Mouse (Mus musculus): ENCODE measurements around the gene Foxn4. TPM values are rescaled to one million over a fixed set of nuclear protein-coding genes. Genes with fewer than 3 reads are reported as not detected.
A peak's percentile ranks its signal among the peaks of the same experiment; 100 is the strongest.

The Foxn4 gene
- polyA plus RNA-seq, 1 experiment from 2014 or later = 1.7 TPM

GRCm38 (mm10) chr5:114299156-114299855 lies 25.7 kb upstream of the Foxn4 start:
- H3K4me1 ChIP-seq (ENCODE audit: control insufficient read depth, insufficient read depth, low read length) = 0 out of 2 replicates have a peak, but pooled peaks cover 6% of the 10 kb centered on the region
- ATAC-seq (ENCODE audit: insufficient read depth, low FRiP score, low TSS enrichment) = peak; percentile 74
- peaks cover 40% of the 10 kb centered on the region for H3K27me3 ChIP-seq (ENCODE audit: control insufficient read depth, insufficient read depth, low read length)

GRCm38 (mm10) chr5:114298212-114298894 lies 24.7 kb upstream of the Foxn4 start:
- no peak overlapping the region for H3K4me3 ChIP-seq (ENCODE audit: low read depth, low read length)
- peaks cover 38% of the 10 kb centered on the region for H3K27me3 ChIP-seq (ENCODE audit: control insufficient read depth, insufficient read depth, low read length)
- H3K4me2 ChIP-seq (ENCODE audit: low read depth) = no peak overlapping the region
- H3K9ac ChIP-seq (ENCODE audit: low read length) = no peak overlapping the region
- H3K4me1 ChIP-seq (ENCODE audit: control insufficient read depth, insufficient read depth, low read length) = 0 out of 2 replicates have a peak, but pooled peaks cover 6% of the 10 kb centered on the region
- H3K27ac ChIP-seq (ENCODE audit: low read depth, low read length) = no peak overlapping the region
- DNase-seq (ENCODE audit: low spot score) (no peak), ATAC-seq (ENCODE audit: insufficient read depth, low FRiP score, low TSS enrichment) (no peak)
- no peaks in the 10 kb centered on the region for H3K9me3 ChIP-seq (ENCODE audit: control insufficient read depth, low read length)
- WGBS = 73% methylated on average over 18 of the region's 18 CpGs
- H3K36me3 ChIP-seq (ENCODE audit: control insufficient read depth, insufficient read depth, low read length) = no peaks in the 10 kb centered on the region

More at GRCm38 (mm10) chr5:114299156-114299855, 25.7 kb upstream of the Foxn4 start:
- peak; percentile 61 for DNase-seq (ENCODE audit: low spot score)
- no peak overlapping the region for H3K27ac ChIP-seq (ENCODE audit: low read depth, low read length)
- 32% methylated on average over 22 of the region's 22 CpGs for WGBS
- H3K9me3 ChIP-seq (ENCODE audit: control insufficient read depth, low read length) = no peaks in the 10 kb centered on the region
- H3K4me2 ChIP-seq (ENCODE audit: low read depth) = peak overlapping the region; percentile 12; the same call in 1 of the 2 replicates
- no peaks in the 10 kb centered on the region for H3K36me3 ChIP-seq (ENCODE audit: control insufficient read depth, insufficient read depth, low read length)
- no peak overlapping the region for H3K4me3 ChIP-seq (ENCODE audit: low read depth, low read length)
- no peak overlapping the region for H3K9ac ChIP-seq (ENCODE audit: low read length)

- no peaks in the 10 kb centered on the region for H3K9me3 ChIP-seq (ENCODE audit: control insufficient read depth, low read length)
- H3K27me3 ChIP-seq (ENCODE audit: control insufficient read depth, insufficient read depth, low read length) = peaks cover 37% of the 10 kb centered on the region
- no peak overlapping the region for H3K27ac ChIP-seq (ENCODE audit: low read depth, low read length)
- ATAC-seq (ENCODE audit: insufficient read depth, low FRiP score, low TSS enrichment) (no peak), DNase-seq (ENCODE audit: low spot score) (peak; percentile 35)
- H3K4me1 ChIP-seq (ENCODE audit: control insufficient read depth, insufficient read depth, low read length) = 0 out of 2 replicates have a peak, but pooled peaks cover 6% of the 10 kb centered on the region
- WGBS = 16% methylated on average over 22 of the region's 22 CpGs
- H3K4me2 ChIP-seq (ENCODE audit: low read depth) = no peak overlapping the region
- H3K9ac ChIP-seq (ENCODE audit: low read length) = no peak overlapping the region
- no peak overlapping the region for H3K4me3 ChIP-seq (ENCODE audit: low read depth, low read length)
- no peaks in the 10 kb centered on the region for H3K36me3 ChIP-seq (ENCODE audit: control insufficient read depth, insufficient read depth, low read length)
Observed at GRCm38 (mm10) chr5:114296693-114297631, 23.4 kb upstream of the Foxn4 start.

- DNase-seq (ENCODE audit: low spot score) = no peak
- H3K27me3 ChIP-seq (ENCODE audit: control insufficient read depth, insufficient read depth, low read length) = peaks cover 25% of the 10 kb centered on the region
- no peak overlapping the region for H3K9ac ChIP-seq (ENCODE audit: low read length)
- WGBS = 69% methylated on average over 3 of the region's 3 CpGs
- H3K27ac ChIP-seq (ENCODE audit: low read depth, low read length) = no peak overlapping the region
- no peak overlapping the region for H3K4me3 ChIP-seq (ENCODE audit: low read depth, low read length)
- H3K36me3 ChIP-seq (ENCODE audit: control insufficient read depth, insufficient read depth, low read length) = no peaks in the 10 kb centered on the region
- H3K4me2 ChIP-seq (ENCODE audit: low read depth) = no peak overlapping the region
- no peaks in the 10 kb centered on the region for H3K9me3 ChIP-seq (ENCODE audit: control insufficient read depth, low read length)
- 0 out of 2 replicates have a peak, but pooled peaks cover 3% of the 10 kb centered on the region for H3K4me1 ChIP-seq (ENCODE audit: control insufficient read depth, insufficient read depth, low read length)
- no peak for ATAC-seq (ENCODE audit: insufficient read depth, low FRiP score, low TSS enrichment)
Observed at GRCm38 (mm10) chr5:114290004-114290403, 16.4 kb upstream of the Foxn4 start.

- no peak within 1 kb of the TSS for H3K9ac ChIP-seq (ENCODE audit: low read length)
- DNase-seq (ENCODE audit: low spot score) (no peak), ATAC-seq (ENCODE audit: insufficient read depth, low FRiP score, low TSS enrichment) (no peak)
- no peak within 1 kb of the TSS for H3K27ac ChIP-seq (ENCODE audit: low read depth, low read length)
- H3K9me3 ChIP-seq (ENCODE audit: control insufficient read depth, low read length) = no peaks in the 10 kb centered on the region
- peaks cover 28% of the 10 kb centered on the region for H3K27me3 ChIP-seq (ENCODE audit: control insufficient read depth, insufficient read depth, low read length)
- 0 out of 2 replicates have a peak, but pooled peaks cover 3% of the 10 kb centered on the region for H3K4me1 ChIP-seq (ENCODE audit: control insufficient read depth, insufficient read depth, low read length)
- H3K4me3 ChIP-seq (ENCODE audit: low read depth, low read length) = no peak within 1 kb of the TSS
- no peaks in the 10 kb centered on the region for H3K36me3 ChIP-seq (ENCODE audit: control insufficient read depth, insufficient read depth, low read length)
- WGBS = 46% methylated on average over 13 of the region's 13 CpGs
- no peak within 1 kb of the TSS for H3K4me2 ChIP-seq (ENCODE audit: low read depth)
Observed at GRCm38 (mm10) chr5:114288874-114289273, 15.3 kb upstream of the Foxn4 start, which contains the start of gene Myo1h. Gene Myo1h, plus strand, starts transcription at chr5:114289166.

- Histone ChIP-seq H3K4me1 (ENCODE audit: control insufficient read depth, insufficient read depth, low read length) (0 out of 2 replicates have a peak, but pooled peaks cover 3% of the 10 kb centered on the region), H3K27me3 (ENCODE audit: control insufficient read depth, insufficient read depth, low read length) (peaks cover 28% of the 10 kb centered on the region), H3K36me3 (ENCODE audit: control insufficient read depth, insufficient read depth, low read length) (no peaks in the 10 kb centered on the region), H3K9me3 (ENCODE audit: control insufficient read depth, low read length) (no peaks in the 10 kb centered on the region), H3K4me3 (ENCODE audit: low read depth, low read length) (no peak overlapping the region), H3K9ac (ENCODE audit: low read length) (no peak overlapping the region), H3K4me2 (ENCODE audit: low read depth) (no peak overlapping the region), H3K27ac (ENCODE audit: low read depth, low read length) (no peak overlapping the region)
- no peak for DNase-seq (ENCODE audit: low spot score)
- no peak for ATAC-seq (ENCODE audit: insufficient read depth, low FRiP score, low TSS enrichment)
- WGBS = 85% methylated on average over 5 of the region's 5 CpGs
Observed at GRCm38 (mm10) chr5:114288396-114288795, 14.8 kb upstream of the Foxn4 start.

- Histone ChIP-seq H3K9ac (ENCODE audit: low read length) (no peak overlapping the region), H3K36me3 (ENCODE audit: control insufficient read depth, insufficient read depth, low read length) (no peaks in the 10 kb centered on the region), H3K4me3 (ENCODE audit: low read depth, low read length) (no peak overlapping the region), H3K4me2 (ENCODE audit: low read depth) (no peak overlapping the region), H3K9me3 (ENCODE audit: control insufficient read depth, low read length) (no peaks in the 10 kb centered on the region), H3K27me3 (ENCODE audit: control insufficient read depth, insufficient read depth, low read length) (peaks cover 23% of the 10 kb centered on the region), H3K27ac (ENCODE audit: low read depth, low read length) (no peak overlapping the region), H3K4me1 (ENCODE audit: control insufficient read depth, insufficient read depth, low read length) (0 out of 2 replicates have a peak, but pooled peaks cover 3% of the 10 kb centered on the region)
- DNase-seq (ENCODE audit: low spot score) (no peak), ATAC-seq (ENCODE audit: insufficient read depth, low FRiP score, low TSS enrichment) (no peak)
- 84% methylated on average over 16 of the region's 16 CpGs for WGBS
Observed at GRCm38 (mm10) chr5:114286872-114287571, 13.4 kb upstream of the Foxn4 start.

- no peak for DNase-seq (ENCODE audit: low spot score)
- no peak overlapping the region for H3K9ac ChIP-seq (ENCODE audit: low read length)
- 0 out of 2 replicates have a peak, but pooled peaks cover 3% of the 10 kb centered on the region for H3K4me1 ChIP-seq (ENCODE audit: control insufficient read depth, insufficient read depth, low read length)
- no peak for ATAC-seq (ENCODE audit: insufficient read depth, low FRiP score, low TSS enrichment)
- H3K27me3 ChIP-seq (ENCODE audit: control insufficient read depth, insufficient read depth, low read length) = peaks cover 25% of the 10 kb centered on the region
- no peak overlapping the region for H3K27ac ChIP-seq (ENCODE audit: low read depth, low read length)
- H3K9me3 ChIP-seq (ENCODE audit: control insufficient read depth, low read length) = no peaks in the 10 kb centered on the region
- no peak overlapping the region for H3K4me2 ChIP-seq (ENCODE audit: low read depth)
- no peak overlapping the region for H3K4me3 ChIP-seq (ENCODE audit: low read depth, low read length)
- WGBS = 77% methylated on average over 4 of the region's 4 CpGs
- no peaks in the 10 kb centered on the region for H3K36me3 ChIP-seq (ENCODE audit: control insufficient read depth, insufficient read depth, low read length)
Observed at GRCm38 (mm10) chr5:114286102-114286501, 12.5 kb upstream of the Foxn4 start.
